Mouse (Mus musculus) CH12.LX (cell line): ENCODE measurements around the gene B3gnt4. TPM values are rescaled to one million over a fixed set of nuclear protein-coding genes. Genes with fewer than 3 reads are reported as not detected.
A peak's percentile ranks its signal among the peaks of the same experiment; 100 is the strongest.

ENCODE experiments used
- DNase-seq: peaks from one replicate; pipeline ENCODE4 v3.0.0-alpha.2; 2013; ENCODE audit errors: extremely low read depth
- H3K27ac ChIP-seq: 2 replicates; pipeline ENCODE4 v1.5.1; 2012; ENCODE audit warnings: low read depth, mild to moderate bottlenecking, control low read depth, moderate library complexity; ENCODE audit not compliant: insufficient read depth
- H3K27me3 ChIP-seq: replicated peaks from 2 replicates; pipeline ENCODE3; 2012; ENCODE audit warnings: inconsistent platforms
- H3K36me3 ChIP-seq, 2 experiments: replicated peaks in 1 of 2; 2 replicates each; pipeline versions ENCODE3 to v1.6.1; 2012; ENCODE audit warnings: inconsistent platforms in 1 of 2, low read length in 1 of 2, mild to moderate bottlenecking in 1 of 2, mixed read lengths in 1 of 2, moderate library complexity in 1 of 2; ENCODE audit not compliant: control insufficient read depth in 1 of 2, insufficient read depth in 1 of 2
- H3K4me1 ChIP-seq, 2 experiments: 2 replicates each; pipeline ENCODE4 v1.6.1; 2012; ENCODE audit warnings: inconsistent platforms in 1 of 2, moderate library complexity in 1 of 2; ENCODE audit not compliant: insufficient read depth in 2 of 2, control insufficient read depth in 1 of 2
- H3K4me2 ChIP-seq: 2 replicates; pipeline ENCODE4 v1.6.1; 2012; ENCODE audit warnings: low read depth, mild to moderate bottlenecking, control low read depth; ENCODE audit not compliant: poor library complexity, insufficient read depth, severe bottlenecking
- H3K4me3 ChIP-seq, 3 experiments: fragments of 150-350 bp in 1 of 3; sonication (generic) in 1 of 3; replicated peaks in 1 of 3; 2 replicates each; pipeline versions ENCODE3 to v1.5.1; 2011 to 2012; ENCODE audit warnings: low read depth in 2 of 3, low read length in 2 of 3, mild to moderate bottlenecking in 2 of 3, moderate library complexity in 2 of 3, control low read depth in 1 of 3, improper control_type of control experiment in 1 of 3, inconsistent platforms in 1 of 3, mixed read lengths in 1 of 3; ENCODE audit not compliant: poor library complexity in 1 of 3
- H3K79me2 ChIP-seq: replicated peaks from 2 replicates; pipeline ENCODE4 v1.6.1; 2012; ENCODE audit warnings: mild to moderate bottlenecking, moderate library complexity; ENCODE audit not compliant: control insufficient read depth, poor library complexity, insufficient read depth, severe bottlenecking; ENCODE audit errors: extremely low read depth
- H3K9ac ChIP-seq: 2 replicates; pipeline ENCODE4 v1.6.1; 2012; ENCODE audit warnings: low read depth, mild to moderate bottlenecking, control low read depth, moderate library complexity; ENCODE audit not compliant: insufficient read depth
- H3K9me3 ChIP-seq: replicated peaks from 2 replicates; pipeline ENCODE3; 2012; ENCODE audit warnings: low read length, inconsistent platforms, mixed read lengths
- CHD1 ChIP-seq: IDR thresholded peaks from 2 replicates; pipeline ENCODE4 v1.6.1; 2012; ENCODE audit warnings: low read depth, low read length, improper control_type of control experiment, inconsistent platforms
- CHD2 ChIP-seq: IDR thresholded peaks from 2 replicates; pipeline ENCODE4 v1.6.1; 2011; ENCODE audit warnings: low read length, improper control_type of control experiment
- CTCF ChIP-seq, 2 experiments: IDR thresholded peaks in 1 of 2; conservative IDR thresholded peaks in 1 of 2; 2 replicates each; pipeline ENCODE4 v1.5.1; 2011 to 2012; ENCODE audit warnings: low read depth in 2 of 2, low read length in 2 of 2, improper control_type of control experiment in 1 of 2, inconsistent platforms in 1 of 2, mild to moderate bottlenecking in 1 of 2, moderate library complexity in 1 of 2
- ELF1 ChIP-seq: IDR thresholded peaks from 2 replicates; pipeline ENCODE4 v1.6.1; 2014; ENCODE audit warnings: low read depth, mild to moderate bottlenecking, inconsistent platforms, low read length, improper control_type of control experiment
- EP300 ChIP-seq: IDR thresholded peaks from 2 replicates; pipeline ENCODE4 v1.6.1; 2011; ENCODE audit warnings: low read length, improper control_type of control experiment
- ETS1 ChIP-seq: conservative IDR thresholded peaks from 2 replicates; pipeline ENCODE4 v1.6.1; 2012; ENCODE audit warnings: low read depth, mild to moderate bottlenecking, inconsistent platforms, low read length, improper control_type of control experiment, moderate library complexity
- HCFC1 ChIP-seq: IDR thresholded peaks from 2 replicates; pipeline ENCODE4 v1.6.1; 2012; ENCODE audit warnings: low read depth, mild to moderate bottlenecking, inconsistent platforms, low read length, improper control_type of control experiment
- IRF4 ChIP-seq: IDR thresholded peaks from 2 replicates; pipeline ENCODE4 v1.6.1; 2014; ENCODE audit warnings: low read depth, mild to moderate bottlenecking, inconsistent platforms, low read length, improper control_type of control experiment
- JUND ChIP-seq: conservative IDR thresholded peaks from 2 replicates; pipeline ENCODE4 v1.6.1; 2011; ENCODE audit warnings: low read depth, low read length, improper control_type of control experiment
- KAT2A ChIP-seq: IDR thresholded peaks from 2 replicates; pipeline ENCODE4 v1.6.1; 2012; ENCODE audit warnings: low read length, improper control_type of control experiment, inconsistent platforms; ENCODE audit not compliant: insufficient replicate concordance
- MAZ ChIP-seq: IDR thresholded peaks from 2 replicates; pipeline ENCODE4 v1.6.1; 2012; ENCODE audit warnings: low read depth, mild to moderate bottlenecking, inconsistent platforms, low read length, improper control_type of control experiment, moderate library complexity
- MEF2A ChIP-seq: IDR thresholded peaks from 2 replicates; pipeline ENCODE4 v1.6.1; 2014; ENCODE audit warnings: low read depth, mild to moderate bottlenecking, inconsistent platforms, low read length, improper control_type of control experiment, borderline replicate concordance
- RCOR1 ChIP-seq: conservative IDR thresholded peaks from 2 replicates; pipeline ENCODE4 v1.6.1; 2012; ENCODE audit warnings: low read depth, mild to moderate bottlenecking, inconsistent platforms, low read length, improper control_type of control experiment
- TBP ChIP-seq: conservative IDR thresholded peaks from 2 replicates; pipeline ENCODE4 v1.6.1; 2011; ENCODE audit warnings: low read depth, low read length, improper control_type of control experiment
- ZC3H11A ChIP-seq: IDR thresholded peaks from 2 replicates; pipeline ENCODE4 v1.6.1; 2012; ENCODE audit warnings: low read depth, mild to moderate bottlenecking, inconsistent platforms, low read length, improper control_type of control experiment
- ZNF384 ChIP-seq: IDR thresholded peaks from 2 replicates; pipeline ENCODE4 v1.6.1; 2012; ENCODE audit warnings: low read depth, low read length, improper control_type of control experiment, inconsistent platforms
- dilution Hi-C: fragments of 300-500 bp; cut with MboI; formaldehyde crosslinking; loops from 2 replicates; pipeline ENCODE4 v1.14.3; 2020; ENCODE audit warnings: low sequenced_read_pairs; ENCODE audit not compliant: extremely low pct_unique_long_range_greater_than_20kb, extremely low pct_ligation_motif_present
- in situ Hi-C: fragments of 300-500 bp; cut with MboI; formaldehyde crosslinking; loops from 3 replicates; pipeline ENCODE4 v1.14.3; 2019; ENCODE audit warnings: low sequenced_read_pairs, low pct_ligation_motif_present, low pct_unique_long_range_greater_than_20kb, mixed read lengths
- polyA plus RNA-seq: library from polyadenylated mRNA; unstranded; fragments of >175 nt; gene quantifications from 2 replicates; pipeline ENCODE4 v1.2.1, GENCODE M21; 2012; ENCODE audit warnings: low read depth; ENCODE audit not compliant: insufficient read length
- total RNA-seq, 2 experiments: library from RNA; depleted of rRNA; stranded (reverse); fragments of 300-350 nt in 1 of 2; fragments of >200 nt in 1 of 2; gene quantifications; 2 replicates each; pipeline ENCODE4 v1.2.3; 2012 to 2014

The B3gnt4 gene
- total and polyA plus RNA-seq, 3 experiments: 0.30 TPM; not detected in 2

DNA sequence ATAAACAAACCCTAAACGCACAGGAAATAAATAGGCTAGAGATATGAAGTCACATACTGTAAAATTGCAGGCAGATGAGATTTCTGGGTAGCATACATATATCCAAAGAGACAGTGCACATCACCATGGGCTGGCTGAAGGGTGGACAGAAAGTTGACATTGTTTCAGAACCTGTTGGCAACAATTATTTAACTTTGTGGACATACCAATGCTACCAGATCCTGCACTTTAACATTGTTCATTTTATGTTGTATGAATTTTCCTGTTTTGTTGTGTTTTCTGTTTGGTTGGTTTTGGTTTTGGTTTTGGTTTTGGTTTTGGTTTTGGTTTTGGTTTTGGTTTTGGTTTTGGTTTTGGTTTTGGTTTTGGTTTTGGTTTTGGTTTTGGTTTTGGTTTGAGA, 45.6 kb upstream of the B3gnt4 start:
- no peak for DNase-seq
- in situ Hi-C loops: no loop called here
- Histone ChIP-seq H3K9ac (no peak overlapping the region), H3K36me3 (no peaks in the 10 kb centered on the region), H3K4me2 (no peak overlapping the region), H3K4me1 (peaks cover 6 to 18% of the 10 kb centered on the region in 2 experiments), H3K27ac (no peak overlapping the region), H3K4me3 (no peak overlapping the region), H3K27me3 (no peaks in the 10 kb centered on the region), H3K9me3 (no peaks in the 10 kb centered on the region), H3K79me2 (no peaks in the 10 kb centered on the region)
- TF ChIP-seq MAZ: no peak
- peak; percentile 98 for TF ChIP-seq ETS1
- TF ChIP-seq ELF1: no peak
- TF ChIP-seq HCFC1: no peak
- dilution Hi-C loops: no loop called here

DNA sequence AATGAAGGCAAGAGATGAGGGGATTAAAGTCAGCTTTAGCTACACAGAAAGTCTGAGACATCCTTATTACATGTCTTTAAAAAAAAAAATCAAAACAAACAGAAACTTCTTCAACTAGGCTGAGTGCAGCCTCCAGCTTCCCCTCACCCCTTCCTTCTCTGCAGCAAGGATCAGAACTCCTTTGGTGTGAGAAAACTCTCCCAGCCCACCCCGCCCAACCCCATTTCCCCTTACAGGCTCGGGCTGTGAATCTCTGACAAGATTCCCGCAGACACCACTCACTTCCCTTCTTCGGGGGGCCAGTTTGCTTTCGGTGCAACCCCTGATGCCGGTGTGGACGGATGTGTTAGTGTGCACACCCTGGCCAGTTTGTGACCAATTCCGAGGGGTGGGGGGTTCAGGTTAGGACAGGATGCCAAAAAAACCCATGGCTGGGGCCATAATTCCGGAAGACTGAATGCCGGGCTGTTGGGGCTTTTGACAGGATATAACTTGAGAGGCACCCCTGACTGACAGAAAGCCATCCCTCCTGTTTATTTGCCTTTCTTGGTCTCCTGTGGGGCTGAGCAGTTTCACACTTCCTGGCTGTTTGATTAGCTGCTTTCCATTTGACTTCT, 39.4 kb upstream of the B3gnt4 start:
- in situ Hi-C loops (no loop called here), dilution Hi-C loops (no loop called here)
- Histone ChIP-seq H3K9me3 (no peaks in the 10 kb centered on the region), H3K79me2 (no peaks in the 10 kb centered on the region), H3K27me3 (no peaks in the 10 kb centered on the region), H3K4me3 (peak overlapping the region; percentile 11 to 39 (median 31)), H3K36me3 (no peaks in the 10 kb centered on the region), H3K4me2 (peak overlapping the region; percentile 80), H3K27ac (peak overlapping the region; percentile 24; the same call in 1 of the 2 replicates), H3K4me1 (peaks cover 5 to 22% of the 10 kb centered on the region in 2 experiments), H3K9ac (peak overlapping the region; percentile 46)
- TF ChIP-seq IRF4 (peak; percentile 53; the same call in 1 of the 2 replicates), TBP (no peak), KAT2A (0 out of 2 replicates have a peak, but pooled peaks have one; percentile 12), CTCF (conservative IDR thresholded peaks at IDR 0.05 in 1 of 2, IDR thresholded peaks at IDR 0.05 in 1 of 2; ENCODE audit: low read depth in 2 of 2, low read length in 2 of 2) (no peak), MEF2A (peak; percentile 58), JUND (no peak), CHD2 (0 out of 2 replicates have a peak, but pooled peaks have one; percentile 45), ETS1 (peak; percentile 56), ELF1 (peak; percentile 62), HCFC1 (0 out of 2 replicates have a peak, but pooled peaks have one; percentile 27), ZC3H11A (no peak), RCOR1 (peak; percentile 77; the same call in 1 of the 2 replicates), EP300 (peak; percentile 20), ZNF384 (peak; percentile 37; the same call in 1 of the 2 replicates), CHD1 (0 out of 2 replicates have a peak, but pooled peaks have one; percentile 43)
- peak; percentile 40 for DNase-seq
